Mouse (Mus musculus): ENCODE results near the gene Mrpl1. TPM values are rescaled to one million over a fixed set of nuclear protein-coding genes. Genes with fewer than 3 reads are reported as not detected.

The Mrpl1 gene
- total RNA-seq, 4 experiments from 2014 or later: 21.1 to 25.7 (median 22.2) TPM

DNA sequence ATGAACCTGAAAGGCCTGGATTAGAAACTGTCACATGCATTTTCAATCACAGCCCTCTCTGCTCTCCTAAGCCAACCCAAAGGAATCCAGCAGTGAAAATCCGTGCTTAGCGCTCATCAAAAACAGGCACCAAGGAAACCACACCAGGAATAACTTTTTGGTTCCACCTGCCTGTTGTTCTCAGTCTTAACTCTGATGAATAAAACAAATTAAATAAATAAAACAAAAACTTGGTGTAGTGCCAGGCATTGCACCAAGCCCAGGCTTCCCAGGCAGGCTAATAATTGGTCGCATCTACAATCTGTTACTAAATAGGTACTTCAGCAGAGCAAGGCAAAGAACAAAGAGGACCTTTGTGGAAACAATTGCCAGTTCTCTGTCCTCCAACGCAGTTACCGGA, 99.4 kb downstream of the Mrpl1 start:
- DNase-seq (ENCODE audit: low spot score in 2 of 2): no peak

DNA sequence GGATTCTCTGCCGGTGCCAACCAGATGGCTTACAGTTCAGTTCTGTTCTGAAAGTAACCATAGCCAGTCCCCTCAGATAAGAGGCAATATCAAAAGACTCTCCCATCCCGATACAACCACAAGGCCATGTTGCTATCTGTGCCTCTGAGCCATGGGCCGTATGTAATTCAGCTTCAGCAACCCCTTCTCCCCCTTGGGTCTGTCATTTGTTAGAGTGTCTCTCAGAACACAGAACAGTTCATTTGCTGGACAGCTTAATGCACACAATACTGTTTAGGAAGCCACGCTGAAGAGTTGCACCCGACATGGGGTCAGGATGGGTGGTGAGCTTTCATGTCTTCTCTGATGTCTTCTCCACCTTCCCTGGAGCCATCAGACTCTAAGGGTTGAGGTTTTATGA, 100.3 kb downstream of the Mrpl1 start:
- DNase-seq (ENCODE audit: low spot score in 2 of 2): no peak

DNA sequence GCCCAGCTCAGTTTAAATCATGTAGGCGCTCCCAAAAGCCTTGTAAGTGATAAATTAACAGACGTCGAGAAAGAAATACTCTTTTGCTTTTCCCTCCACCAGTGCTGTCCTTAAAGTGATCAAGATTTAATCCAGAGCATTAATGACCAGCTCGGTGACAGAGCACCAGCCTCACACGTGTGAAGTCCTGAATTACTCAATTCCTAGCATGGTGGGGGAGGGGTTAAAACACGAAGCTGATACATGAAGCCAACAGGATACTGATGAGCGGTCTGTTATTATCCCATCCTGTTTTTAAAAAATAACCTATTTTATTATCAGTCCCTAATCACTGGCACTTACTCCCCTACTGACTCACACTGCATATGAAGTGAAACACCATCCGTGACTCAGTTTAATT, 102.4 kb downstream of the Mrpl1 start:
- DNase-seq (ENCODE audit: low spot score in 2 of 2): no peak

Other genes with a start within 250 kb of the Mrpl1 start
- gene Cnot6l, start 45.3 kb upstream of the Mrpl1 start, total RNA-seq (2022): 10 to 100 TPM; 22.9 to 31.7 (median 27.7) TPM
- gene Fras1, start 164.5 kb downstream of the Mrpl1 start, total RNA-seq (2022): 1 to 10 TPM in 3 of 4 experiments, under 1 TPM in 1; 0.48 to 2.3 (median 1.7) TPM